In genomic region chr3:108497602-108498001, GRCm38 (mm10) we compare ENCODE assay signal across 34 mouse cellular contexts. TPM values are rescaled to one million over a fixed set of nuclear protein-coding genes. Genes with fewer than 3 reads are reported as not detected.
DNase-seq lines count a peak whose midpoint lies in the region; ATAC-seq lines count a peak whose summit lies in the region.
"Had no signal": no experiment of that assay in that cellular context is flagged by ENCODE, and none has a peak within 500 bp of the region (broad histone marks: within the 10 kb centered on the region; RNA-seq: fewer than 3 reads in every experiment).

No protein-coding gene starts in this region.

- peaks cover 8% of the 10 kb centered on the region; the same call in 1 of the 2 replicates for H3K4me1 ChIP-seq in hindbrain, embryonic 12.5 days
- H3K4me1 ChIP-seq in hindbrain, embryonic 10.5 days (replicated peaks) = peaks cover 31% of the 10 kb centered on the region
- H3K4me1 ChIP-seq in midbrain, embryonic 11.5 days (ENCODE audit: control insufficient read depth, insufficient read depth, low read length) = 0 out of 2 replicates have a peak, but pooled peaks cover 2% of the 10 kb centered on the region
- H3K4me1 ChIP-seq in midbrain, embryonic 10.5 days = peaks cover 31% of the 10 kb centered on the region
- peaks cover 17% of the 10 kb centered on the region for H3K4me1 ChIP-seq in forebrain, embryonic 13.5 days

- no peak for DNase-seq in hindbrain, embryonic 10.5 days (ENCODE audit: low spot score)
- DNase-seq in kidney, postnatal 10 days = peak; percentile 18
- no peak for DNase-seq in kidney, adult 8-10 months
- DNase-seq in midbrain, embryonic 11.5 days (ENCODE audit: low spot score, missing footprints) = peak; percentile 70
- DNase-seq in midbrain, embryonic 10.5 days (ENCODE audit: low spot score) = no peak
- DNase-seq: adrenal gland, postnatal 10 days; B cell, adult 2 months; cerebellum, adult 11 months; cerebellum, adult 9-10 months; cerebellum, postnatal 36 days; forebrain, postnatal 0 days; heart, adult 2 months; kidney, adult 11 months; kidney, postnatal 25 days; liver; lung, postnatal 10 days; right cerebral cortex, postnatal 4 days had no signal

- no peak overlapping the region for H3K4me3 ChIP-seq in hindbrain, embryonic 12.5 days
- H3K4me3 ChIP-seq in hindbrain, embryonic 10.5 days = no peak overlapping the region
- H3K4me3 ChIP-seq in midbrain, embryonic 11.5 days (ENCODE audit: low read depth, low read length) = no peak overlapping the region
- H3K4me3 ChIP-seq in midbrain, embryonic 10.5 days = no peak overlapping the region
- H3K4me3 ChIP-seq in forebrain, embryonic 13.5 days = no peak overlapping the region
- H3K4me3 ChIP-seq: embryonic facial prominence, embryonic 13.5 days; erythroblast, embryonic 14.5 days; heart, adult 2 months; midbrain, embryonic 13.5 days; neural tube, embryonic 13.5 days had no signal

- H3K9me3 ChIP-seq in hindbrain, embryonic 12.5 days (replicated peaks) = no peaks in the 10 kb centered on the region
- H3K9me3 ChIP-seq in hindbrain, embryonic 10.5 days = no peaks in the 10 kb centered on the region
- H3K9me3 ChIP-seq in midbrain, embryonic 11.5 days (ENCODE audit: control insufficient read depth, low read length) = no peaks in the 10 kb centered on the region
- no peaks in the 10 kb centered on the region for H3K9me3 ChIP-seq in midbrain, embryonic 10.5 days (replicated peaks)
- H3K9me3 ChIP-seq in forebrain, embryonic 13.5 days (replicated peaks) = no peaks in the 10 kb centered on the region
- H3K9me3 ChIP-seq: embryonic facial prominence, embryonic 13.5 days; G1E; midbrain, embryonic 13.5 days; neural tube, embryonic 13.5 days had no signal

- H3K9ac ChIP-seq in hindbrain, embryonic 12.5 days = no peak overlapping the region
- H3K9ac ChIP-seq in midbrain, embryonic 11.5 days (ENCODE audit: low read length) = no peak overlapping the region
- H3K9ac ChIP-seq in forebrain, embryonic 13.5 days = no peak overlapping the region
- H3K9ac ChIP-seq: embryonic facial prominence, embryonic 13.5 days; forebrain, postnatal 0 days; liver, embryonic 14.5 days; midbrain, embryonic 13.5 days; neural tube, embryonic 13.5 days had no signal

- ATAC-seq in hindbrain, embryonic 12.5 days (ENCODE audit: low FRiP score) = 0 out of 2 replicates have a peak, but pooled peaks have one; percentile 15
- ATAC-seq in midbrain, embryonic 11.5 days (ENCODE audit: low FRiP score) = no peak
- peak; percentile 38; the same call in 1 of the 2 replicates for ATAC-seq in erythroblast, adult 5-6 weeks (replicated peaks; ENCODE audit: low FRiP score, poor library complexity, severe bottlenecking)
- ATAC-seq in forebrain, embryonic 13.5 days = no peak
- ATAC-seq: forebrain, postnatal 0 days; inflammation-experienced regulatory T-cells, adult 6 months; midbrain, embryonic 13.5 days had no signal

- no peaks in the 10 kb centered on the region for H3K36me3 ChIP-seq in hindbrain, embryonic 12.5 days
- H3K36me3 ChIP-seq in hindbrain, embryonic 10.5 days = no peaks in the 10 kb centered on the region
- H3K36me3 ChIP-seq in midbrain, embryonic 11.5 days (ENCODE audit: control insufficient read depth, insufficient read depth, low read length) = no peaks in the 10 kb centered on the region
- no peaks in the 10 kb centered on the region for H3K36me3 ChIP-seq in midbrain, embryonic 10.5 days
- no peaks in the 10 kb centered on the region for H3K36me3 ChIP-seq in forebrain, embryonic 13.5 days (ENCODE audit: poor library complexity, severe bottlenecking)
- H3K36me3 ChIP-seq: embryonic facial prominence, embryonic 13.5 days; G1E; midbrain, embryonic 13.5 days; neural tube, embryonic 13.5 days had no signal

- no peaks in the 10 kb centered on the region for H3K27me3 ChIP-seq in hindbrain, embryonic 12.5 days
- H3K27me3 ChIP-seq in hindbrain, embryonic 10.5 days (ENCODE audit: insufficient read depth, poor library complexity, severe bottlenecking) = no peaks in the 10 kb centered on the region
- no peaks in the 10 kb centered on the region for H3K27me3 ChIP-seq in midbrain, embryonic 11.5 days (ENCODE audit: control insufficient read depth, insufficient read depth, low read length)
- H3K27me3 ChIP-seq in midbrain, embryonic 10.5 days (ENCODE audit: low read depth, poor library complexity, severe bottlenecking) = no peaks in the 10 kb centered on the region
- H3K27me3 ChIP-seq in forebrain, embryonic 13.5 days = no peaks in the 10 kb centered on the region
- H3K27me3 ChIP-seq: embryonic facial prominence, embryonic 13.5 days; midbrain, embryonic 13.5 days; neural tube, embryonic 13.5 days had no signal

- H3K27ac ChIP-seq in hindbrain, embryonic 12.5 days = no peak overlapping the region
- H3K27ac ChIP-seq in hindbrain, embryonic 10.5 days = no peak overlapping the region
- no peak overlapping the region for H3K27ac ChIP-seq in midbrain, embryonic 11.5 days (ENCODE audit: low read depth, low read length)
- H3K27ac ChIP-seq in midbrain, embryonic 10.5 days (replicated peaks) = no peak overlapping the region
- no peak overlapping the region for H3K27ac ChIP-seq in forebrain, embryonic 13.5 days
- H3K27ac ChIP-seq: embryonic facial prominence, embryonic 13.5 days; heart, adult 2 months; liver, embryonic 14.5 days; midbrain, embryonic 13.5 days; neural tube, embryonic 13.5 days had no signal

- no peak overlapping the region for H3K4me2 ChIP-seq in hindbrain, embryonic 12.5 days (replicated peaks)
- no peak overlapping the region for H3K4me2 ChIP-seq in midbrain, embryonic 11.5 days
- H3K4me2 ChIP-seq in forebrain, embryonic 13.5 days = no peak overlapping the region
- H3K4me2 ChIP-seq: embryonic facial prominence, embryonic 13.5 days; midbrain, embryonic 13.5 days; neural tube, embryonic 13.5 days had no signal

- 48% methylated on average over 9 of the region's 9 CpGs for WGBS in hindbrain, embryonic 12.5 days
- WGBS in hindbrain, embryonic 10.5 days = 43% methylated on average over 9 of the region's 9 CpGs
- 44% methylated on average over 9 of the region's 9 CpGs for WGBS in midbrain, embryonic 11.5 days
- WGBS in midbrain, embryonic 10.5 days = 46% methylated on average over 9 of the region's 9 CpGs
- 41% methylated on average over 9 of the region's 9 CpGs for WGBS in forebrain, embryonic 13.5 days

RNA-seq across cellular contexts. Expression of gene 1700013F07Rik, which starts 36.3 kb away (rescaled TPM):
- polyA plus RNA-seq in hindbrain, embryonic 12.5 days (2016; fragmentation: Nextera tagmentation; extraction: Ambion mirVana) = 1.2 and 2.2 TPM in 2 replicates
- 0.50 and 2.6 TPM in 2 replicates for polyA plus RNA-seq in hindbrain, embryonic 10.5 days (2016; fragmentation: Nextera tagmentation; extraction: Ambion mirVana)
- polyA plus RNA-seq in midbrain, embryonic 11.5 days (2014; fragmentation: Nextera tagmentation; extraction: Ambion mirVana) = 0.51 and 0.72 TPM in 2 replicates
- polyA plus RNA-seq in midbrain, embryonic 10.5 days (2016; fragmentation: Nextera tagmentation; extraction: Ambion mirVana) = 0.49 and 0.63 TPM in 2 replicates
- total RNA-seq in erythroblast, adult 5-6 weeks (2015; ENCODE audit: low replicate concordance) = not detected in 2 replicates
- total RNA-seq in erythroblast, adult 5-6 weeks (2017; ENCODE audit: low replicate concordance) = not detected in 2 replicates
- 0.92 and 1.1 TPM in 2 replicates for polyA plus RNA-seq in forebrain, embryonic 13.5 days (2015; fragmentation: Nextera tagmentation; extraction: Ambion mirVana)
- total RNA-seq: G1E; gastrocnemius, adult 8-10 months; gastrocnemius, postnatal 4 days; heart, adult 2 months; heart, postnatal 25 days; megakaryocyte, adult 5-6 weeks had no signal
- polyA plus RNA-seq: embryonic facial prominence, embryonic 13.5 days; erythroblast, embryonic 14.5 days; G1E; heart, embryonic 14.5 days; inflammation-experienced regulatory T-cells, adult 6 months; limb, embryonic 11.5 days; liver, embryonic 14.5 days; spleen, adult 2 months had no signal

RNA-seq across cellular contexts. Expression of gene 5330417C22Rik, which starts 38.7 kb away (rescaled TPM):
- 3.1 and 5.9 TPM in 2 replicates for polyA plus RNA-seq in hindbrain, embryonic 12.5 days (2016; fragmentation: Nextera tagmentation; extraction: Ambion mirVana)
- 1.4 and 2.3 TPM in 2 replicates for polyA plus RNA-seq in hindbrain, embryonic 10.5 days (2016; fragmentation: Nextera tagmentation; extraction: Ambion mirVana)
- 2.7 and 2.9 TPM in 2 replicates for polyA plus RNA-seq in midbrain, embryonic 11.5 days (2014; fragmentation: Nextera tagmentation; extraction: Ambion mirVana)
- polyA plus RNA-seq in midbrain, embryonic 10.5 days (2016; fragmentation: Nextera tagmentation; extraction: Ambion mirVana) = 2.6 and 3.2 TPM in 2 replicates
- not detected in 2 replicates for total RNA-seq in erythroblast, adult 5-6 weeks (2015; ENCODE audit: low replicate concordance)
- not detected in 2 replicates for total RNA-seq in erythroblast, adult 5-6 weeks (2017; ENCODE audit: low replicate concordance)
- polyA plus RNA-seq in forebrain, embryonic 13.5 days (2015; fragmentation: Nextera tagmentation; extraction: Ambion mirVana) = 4.3 and 6.4 TPM in 2 replicates
- polyA plus RNA-seq: G1E had no signal

RNA-seq across cellular contexts. Expression of gene Sars, which starts 52.6 kb away (rescaled TPM):
- 186 and 188 TPM in 2 replicates for polyA plus RNA-seq in hindbrain, embryonic 12.5 days (2016; fragmentation: Nextera tagmentation; extraction: Ambion mirVana)
- 161 and 177 TPM in 2 replicates for polyA plus RNA-seq in hindbrain, embryonic 10.5 days (2016; fragmentation: Nextera tagmentation; extraction: Ambion mirVana)
- 196 and 213 TPM in 2 replicates for polyA plus RNA-seq in midbrain, embryonic 11.5 days (2014; fragmentation: Nextera tagmentation; extraction: Ambion mirVana)
- polyA plus RNA-seq in midbrain, embryonic 10.5 days (2016; fragmentation: Nextera tagmentation; extraction: Ambion mirVana) = 179 and 187 TPM in 2 replicates
- total RNA-seq in erythroblast, adult 5-6 weeks (2015; ENCODE audit: low replicate concordance) = 15.5 and 20.4 TPM in 2 replicates
- total RNA-seq in erythroblast, adult 5-6 weeks (2017; ENCODE audit: low replicate concordance) = 91.9 and 143 TPM in 2 replicates
- polyA plus RNA-seq in forebrain, embryonic 13.5 days (2015; fragmentation: Nextera tagmentation; extraction: Ambion mirVana) = 196 and 205 TPM in 2 replicates

Comparison
In these comparisons a context has a peak if more than half of its experiments do, and no peak if none do; other contexts are left out.
1. DNase-seq: peak in kidney, postnatal 10 days (single experiment) and midbrain, embryonic 11.5 days (single experiment); none in hindbrain, embryonic 10.5 days (single experiment), kidney, adult 8-10 months (0 of 2) and midbrain, embryonic 10.5 days (single experiment).
2. ATAC-seq: peak in hindbrain, embryonic 12.5 days (single experiment) and erythroblast, adult 5-6 weeks (single experiment); none in midbrain, embryonic 11.5 days (single experiment) and forebrain, embryonic 13.5 days (single experiment).